Mouse (Mus musculus) neural tube, embryonic 10.5 days (tissue): ENCODE results near the gene Nphs2.

Source experiments
- DNase-seq: peaks from one replicate; pipeline ENCODE4 v3.0.0-alpha.2; 2017; ENCODE audit warnings: low spot score; ENCODE audit errors: extremely low spot score

The Nphs2 gene

GRCm38 (mm10) chr1:156365740-156366139, 55.2 kb downstream of the Nphs2 start, which contains the start of gene Gm2000:
Gene Gm2000, plus strand, starts transcription at chr1:156366040.
- no peak for DNase-seq
